Mouse (Mus musculus) small intestine, adult 2 months (tissue): ENCODE measurements around the gene Ric3. TPM values are rescaled to one million over a fixed set of nuclear protein-coding genes. Genes with fewer than 3 reads are reported as not detected.

Source experiments
- H3K27ac ChIP-seq: fragments of 200-500 bp; 2 replicates; pipeline ENCODE4 v1.5.1; 2012; ENCODE audit warnings: low read depth, low read length, control low read depth, inconsistent platforms; ENCODE audit not compliant: insufficient read depth
- H3K27me3 ChIP-seq: fragments of 200-500 bp; 2 replicates; pipeline ENCODE4 v1.6.1; 2012; ENCODE audit warnings: mild to moderate bottlenecking, moderate library complexity, low read length, inconsistent platforms; ENCODE audit not compliant: control insufficient read depth, insufficient read depth
- H3K36me3 ChIP-seq: fragments of 200-500 bp; 2 replicates; pipeline ENCODE4 v1.6.1; 2012; ENCODE audit warnings: mild to moderate bottlenecking, low read length, control low read depth, inconsistent platforms; ENCODE audit not compliant: control insufficient read depth, insufficient read depth
- H3K4me1 ChIP-seq: fragments of 200-500 bp; 2 replicates; pipeline ENCODE4 v1.6.1; 2012; ENCODE audit warnings: low read length, inconsistent platforms, mixed read lengths; ENCODE audit not compliant: control insufficient read depth, insufficient read depth, insufficient read length
- H3K4me3 ChIP-seq: fragments of 200-500 bp; 2 replicates; pipeline ENCODE4 v1.5.1; 2012; ENCODE audit warnings: low read depth, mild to moderate bottlenecking, control low read depth, inconsistent platforms, low read length, moderate library complexity
- CTCF ChIP-seq: fragments of 200-500 bp; IDR thresholded peaks from 2 replicates; pipeline ENCODE4 v1.5.1; 2012; ENCODE audit warnings: low read depth, mild to moderate bottlenecking, control low read depth, inconsistent platforms, low read length, moderate library complexity, mixed read lengths; ENCODE audit not compliant: insufficient replicate concordance, insufficient read length; ENCODE audit errors: extremely low read depth
- POLR2A ChIP-seq: fragments of 200-500 bp; IDR thresholded peaks from 2 replicates; pipeline ENCODE4 v1.6.1; 2012; ENCODE audit warnings: low read depth, mild to moderate bottlenecking, control low read depth, inconsistent platforms, low read length, moderate library complexity
- WGBS: fragments of 180-500 bp; shearing (Covaris S2); methylation state at CpG from one replicate; pipeline ENCODE4 v1.1.7; 2018; 5-methylcytosine and 5-hydroxymethylcytosine counted together
- polyA plus RNA-seq: library from polyadenylated mRNA; depleted of rRNA; stranded (reverse); fragments of >200 nt; gene quantifications from 2 replicates; pipeline ENCODE4 v1.2.3, GENCODE M21; 2012

Gene Ric3
- polyA plus RNA-seq, 1 experiment, result 0.67 TPM

DNA sequence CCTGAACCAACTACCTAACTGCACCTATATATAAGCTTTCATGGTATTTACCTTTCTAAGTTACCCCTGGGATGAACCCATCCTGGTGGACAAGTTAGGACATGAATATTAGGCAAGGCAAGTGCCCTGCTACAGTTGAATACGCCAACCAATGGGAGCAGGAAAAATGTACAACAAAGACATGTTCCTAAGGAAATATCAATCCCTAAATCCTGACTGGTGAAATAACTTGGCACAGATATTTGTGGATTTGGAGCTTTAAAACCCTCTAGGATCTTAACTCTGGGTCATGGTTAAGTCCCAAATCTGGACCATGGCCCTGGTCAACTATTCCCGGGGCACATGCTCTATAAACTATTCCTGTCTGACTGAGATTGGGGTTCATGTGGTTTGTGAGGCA is 37.3 kb downstream of the Ric3 start:
- no peak overlapping the region for H3K27ac ChIP-seq
- TF ChIP-seq POLR2A, result no peak
- no peak for TF ChIP-seq CTCF
- no peaks in the 10 kb centered on the region for H3K36me3 ChIP-seq
- no peaks in the 10 kb centered on the region for H3K27me3 ChIP-seq
- 95% methylated on average over 2 of the region's 2 CpGs for WGBS
- H3K4me3 ChIP-seq, result no peak overlapping the region
- no peaks in the 10 kb centered on the region for H3K4me1 ChIP-seq

DNA sequence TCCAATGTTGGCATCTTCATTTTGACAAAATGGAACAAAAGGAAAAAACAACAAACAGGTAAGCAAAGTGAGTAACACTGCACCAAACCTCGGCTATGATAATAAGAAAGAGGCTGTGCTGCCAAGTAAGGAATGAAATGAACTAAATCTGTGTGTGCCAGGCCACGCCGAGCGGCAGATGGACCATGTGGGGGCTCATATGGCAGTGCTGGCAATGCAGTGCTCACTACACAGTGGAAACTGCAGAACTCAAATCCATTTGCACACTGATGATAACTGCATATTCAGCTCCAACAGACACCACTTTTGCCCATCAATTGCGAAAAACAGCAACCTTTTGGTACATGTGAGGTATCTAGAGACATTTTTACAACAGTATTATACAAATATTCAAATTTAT is 43.7 kb downstream of the Ric3 start:
- Histone ChIP-seq H3K27ac (no peak overlapping the region), H3K36me3 (no peaks in the 10 kb centered on the region), H3K4me1 (no peaks in the 10 kb centered on the region), H3K4me3 (no peak overlapping the region), H3K27me3 (no peaks in the 10 kb centered on the region)
- WGBS, result 86% methylated on average over 5 of the region's 5 CpGs
- TF ChIP-seq CTCF, result no peak
- no peak for TF ChIP-seq POLR2A

DNA sequence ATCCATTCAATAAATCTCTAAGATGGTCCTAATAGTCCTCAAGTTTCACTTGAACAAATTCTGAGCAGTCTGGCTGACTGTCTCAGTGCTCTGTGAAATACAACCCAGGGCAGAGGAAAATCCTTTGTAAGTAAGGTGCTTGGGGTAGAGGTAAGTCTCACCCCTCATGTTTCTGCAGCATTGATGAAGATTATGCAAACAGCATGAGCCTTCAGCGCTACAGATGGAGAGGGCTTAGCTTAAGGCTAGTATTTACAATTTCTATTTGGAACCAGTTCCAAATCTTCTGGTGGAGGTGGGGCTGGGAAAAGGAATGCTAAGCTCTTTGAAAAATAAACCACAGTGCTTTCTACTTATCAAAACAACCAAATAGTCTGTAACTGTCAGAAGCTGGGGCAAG is 44.1 kb downstream of the Ric3 start:
- Histone ChIP-seq H3K4me1 (no peaks in the 10 kb centered on the region), H3K27ac (no peak overlapping the region), H3K36me3 (no peaks in the 10 kb centered on the region), H3K4me3 (no peak overlapping the region), H3K27me3 (no peaks in the 10 kb centered on the region)
- WGBS, result 57% methylated on average over 1 of the region's 1 CpGs
- TF ChIP-seq CTCF (no peak), POLR2A (no peak)

DNA sequence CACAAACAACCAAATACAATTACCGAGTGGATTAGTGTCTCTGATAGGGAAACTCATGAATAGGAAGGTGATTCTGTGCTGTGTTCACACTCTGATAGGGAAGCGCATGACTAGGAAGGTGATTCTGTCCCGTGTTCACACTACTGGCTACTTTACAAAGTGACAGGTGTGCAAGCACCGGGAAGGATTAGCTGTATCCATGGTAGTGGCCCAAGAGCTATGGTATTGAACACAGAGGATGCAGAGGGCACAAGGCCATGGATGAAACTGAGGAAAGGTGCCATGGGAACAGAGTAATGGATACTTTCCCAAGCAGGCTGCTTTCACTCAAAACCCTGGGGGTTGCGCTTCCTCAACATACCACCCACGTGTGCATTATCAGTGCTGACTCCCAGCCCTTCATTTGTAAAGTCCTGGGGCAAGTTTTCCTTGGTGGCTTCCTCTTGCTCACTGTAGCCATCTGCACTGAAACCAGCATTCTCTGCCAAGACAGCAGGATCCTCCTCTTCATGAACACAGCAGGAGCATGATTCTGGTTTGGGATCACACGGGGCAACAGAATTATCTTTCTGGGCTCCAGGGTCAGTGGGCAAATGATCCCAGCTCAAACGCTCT is 44.9 kb downstream of the Ric3 start:
- TF ChIP-seq POLR2A (no peak), CTCF (no peak)
- Histone ChIP-seq H3K27me3 (no peaks in the 10 kb centered on the region), H3K4me3 (no peak overlapping the region), H3K36me3 (no peaks in the 10 kb centered on the region), H3K4me1 (no peaks in the 10 kb centered on the region), H3K27ac (no peak overlapping the region)
- WGBS, result 70% methylated on average over 8 of the region's 8 CpGs

GRCm38 (mm10) chr7:109032054-109032453 is 51.1 kb downstream of the Ric3 start:
- H3K4me3 ChIP-seq, result no peak overlapping the region
- no peaks in the 10 kb centered on the region for H3K27me3 ChIP-seq
- 78% methylated on average over 2 of the region's 2 CpGs for WGBS
- no peak overlapping the region for H3K27ac ChIP-seq
- no peaks in the 10 kb centered on the region for H3K4me1 ChIP-seq
- TF ChIP-seq POLR2A (no peak), CTCF (no peak)
- no peaks in the 10 kb centered on the region for H3K36me3 ChIP-seq

DNA sequence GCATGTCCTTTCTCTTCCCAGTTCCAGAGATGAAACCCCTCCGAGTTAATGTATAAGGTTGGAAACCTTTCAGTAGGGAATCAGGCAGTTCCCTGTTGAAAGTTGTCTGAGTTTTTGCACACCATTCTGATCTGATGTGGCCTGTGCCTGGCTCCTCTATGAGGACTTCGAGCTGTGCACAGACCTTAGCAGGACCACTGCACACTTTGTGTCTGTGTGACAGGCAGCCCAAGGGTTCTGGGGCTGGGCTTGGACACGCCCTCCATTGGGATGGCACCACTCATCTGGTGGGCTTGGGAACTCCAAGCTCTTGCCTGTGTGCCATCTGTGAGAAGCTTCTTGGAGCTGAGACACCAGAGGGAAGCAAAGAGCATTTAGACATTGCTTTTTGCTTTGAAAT is 51.8 kb downstream of the Ric3 start:
- Histone ChIP-seq H3K27me3 (no peaks in the 10 kb centered on the region), H3K27ac (no peak overlapping the region), H3K4me3 (no peak overlapping the region), H3K4me1 (no peaks in the 10 kb centered on the region), H3K36me3 (no peaks in the 10 kb centered on the region)
- 70% methylated on average over 3 of the region's 3 CpGs for WGBS
- no peak for TF ChIP-seq POLR2A
- TF ChIP-seq CTCF, result no peak

GRCm38 (mm10) chr7:109029961-109030465 is 53.1 kb downstream of the Ric3 start:
- H3K4me1 ChIP-seq, result no peaks in the 10 kb centered on the region
- H3K27ac ChIP-seq, result no peak overlapping the region
- no peak overlapping the region for H3K4me3 ChIP-seq
- no peaks in the 10 kb centered on the region for H3K27me3 ChIP-seq
- no peaks in the 10 kb centered on the region for H3K36me3 ChIP-seq
- 86% methylated on average over 6 of the region's 6 CpGs for WGBS
- TF ChIP-seq POLR2A, result no peak
- no peak for TF ChIP-seq CTCF
